Mouse (Mus musculus) embryo, embryonic 9.5 days (tissue): ENCODE data around the gene Taok1.
A peak's percentile ranks its signal among the peaks of the same experiment; 100 is the strongest.

ENCODE experiments used
- DNase-seq: peaks from one replicate; pipeline ENCODE4 v3.0.0-alpha.2; 2017; ENCODE audit errors: extremely low spot score

Gene Taok1

GRCm38 (mm10) chr11:77508068-77509021 lies 99.3 kb downstream of the Taok1 start:
- peak; percentile 85 for DNase-seq

GRCm38 (mm10) chr11:77507426-77507825 lies 100.2 kb downstream of the Taok1 start:
- no peak for DNase-seq

- DNase-seq = no peak
These were observed 100.7 kb downstream of the Taok1 start for GRCm38 (mm10) chr11:77506941-77507340.

GRCm38 (mm10) chr11:77506273-77506672 lies 101.3 kb downstream of the Taok1 start:
- DNase-seq = no peak

GRCm38 (mm10) chr11:77505291-77505980 lies 102.2 kb downstream of the Taok1 start:
- DNase-seq = no peak

GRCm38 (mm10) chr11:77504377-77504776 lies 103.2 kb downstream of the Taok1 start:
- DNase-seq = no peak

- no peak for DNase-seq
These were observed 104.1 kb downstream of the Taok1 start for GRCm38 (mm10) chr11:77503511-77503910.

GRCm38 (mm10) chr11:77502481-77502880 lies 105.1 kb downstream of the Taok1 start:
- no peak for DNase-seq

GRCm38 (mm10) chr11:77501971-77502370 lies 105.6 kb downstream of the Taok1 start:
- no peak for DNase-seq

GRCm38 (mm10) chr11:77501392-77501791 lies 106.2 kb downstream of the Taok1 start:
- DNase-seq = peak; percentile 56

- no peak for DNase-seq
These were observed 107.0 kb downstream of the Taok1 start for GRCm38 (mm10) chr11:77500361-77501325.

GRCm38 (mm10) chr11:77499354-77499753 lies 108.3 kb downstream of the Taok1 start:
- no peak for DNase-seq

GRCm38 (mm10) chr11:77498261-77499139 lies 109.1 kb downstream of the Taok1 start:
- DNase-seq = peak; percentile 63

GRCm38 (mm10) chr11:77497851-77498250 lies 109.8 kb downstream of the Taok1 start:
- DNase-seq = no peak

GRCm38 (mm10) chr11:77497341-77497756 lies 110.3 kb downstream of the Taok1 start:
- DNase-seq = peak; percentile 91

GRCm38 (mm10) chr11:77495507-77495906 lies 112.1 kb downstream of the Taok1 start:
- DNase-seq = no peak

GRCm38 (mm10) chr11:77494782-77495181 lies 112.8 kb downstream of the Taok1 start:
- no peak for DNase-seq

- DNase-seq = no peak
These were observed 113.3 kb downstream of the Taok1 start for GRCm38 (mm10) chr11:77494344-77494676.

- DNase-seq = peak; percentile 50
These were observed 113.9 kb downstream of the Taok1 start, which contains the start of gene Git1 for GRCm38 (mm10) chr11:77493512-77494343. Gene Git1 (plus strand): TSS chr11:77493562.

- peak; percentile 89 for DNase-seq
These were observed 114.7 kb downstream of the Taok1 start for GRCm38 (mm10) chr11:77492911-77493332.
